Mouse (Mus musculus) forebrain, postnatal 0 days (tissue): ENCODE measurements at regions not wholly inside any gene's neighbourhood (a gene's known extent, or its start where the extent isn't known, plus 50 kb on each side); places are given as distances from the start of the nearest gene placed in this dataset.
A peak's percentile ranks its signal among the peaks of the same experiment; 100 is the strongest.
"Not testable (repeated sequence)": the region's sequence is repeated elsewhere in the genome, so short reads cannot be mapped to it uniquely, and the experiment has no call there.

Experiments used
- ATAC-seq: fragments of 200-750 bp; cut with Nextera tagmentation; 2 replicates; pipeline ENCODE4 v1.8.0; 2017; ENCODE audit warnings: mild to moderate bottlenecking, moderate library complexity
- DNase-seq: peaks from one replicate; pipeline ENCODE4 v3.0.0-alpha.2; 2015
- H3K27ac ChIP-seq: fragments of 300-500 bp; sonication (generic); 2 replicates; pipeline ENCODE4 v1.5.1; 2014; ENCODE audit warnings: low read depth, mild to moderate bottlenecking, antibody characterized with exemption, low read length, moderate library complexity, mixed read lengths
- H3K27me3 ChIP-seq: fragments of 300-500 bp; sonication (generic); 2 replicates; pipeline ENCODE4 v1.6.1; 2014; ENCODE audit warnings: mild to moderate bottlenecking, low read length, mixed read lengths; ENCODE audit not compliant: insufficient read depth
- H3K36me3 ChIP-seq: fragments of 300-500 bp; sonication (generic); 2 replicates; pipeline ENCODE4 v1.6.1; 2014; ENCODE audit warnings: mild to moderate bottlenecking, moderate library complexity; ENCODE audit not compliant: insufficient read depth
- H3K4me1 ChIP-seq: fragments of 300-500 bp; sonication (generic); 2 replicates; pipeline ENCODE4 v1.6.1; 2014; ENCODE audit warnings: antibody characterized with exemption; ENCODE audit not compliant: insufficient read depth
- H3K4me2 ChIP-seq: fragments of 300-500 bp; sonication (generic); 2 replicates; pipeline ENCODE4 v1.6.1; 2014; ENCODE audit warnings: low read depth, mild to moderate bottlenecking, moderate library complexity
- H3K4me3 ChIP-seq: fragments of 300-500 bp; sonication (generic); 2 replicates; pipeline ENCODE4 v1.5.1; 2014; ENCODE audit warnings: low read depth, low read length, mixed read lengths
- H3K9ac ChIP-seq: fragments of 300-500 bp; sonication (generic); 2 replicates; pipeline ENCODE4 v1.6.1; 2014; ENCODE audit warnings: mild to moderate bottlenecking
- H3K9me3 ChIP-seq: fragments of 300-500 bp; sonication (generic); 2 replicates; pipeline ENCODE4 v1.6.1; 2016; ENCODE audit warnings: low read length
- CTCF ChIP-seq: sonication (generic); IDR thresholded peaks from 2 replicates; pipeline ENCODE4 v1.5.1; 2016; ENCODE audit warnings: antibody characterized with exemption, control low read depth, low read depth
- WGBS: fragments of 180-500 bp; shearing (Covaris S2); extraction: QIAGEN DNeasy Blood & Tissue Kit; methylation state at CpG from one replicate; pipeline ENCODE4 v1.1.7; 2014; 5-methylcytosine and 5-hydroxymethylcytosine counted together

DNA sequence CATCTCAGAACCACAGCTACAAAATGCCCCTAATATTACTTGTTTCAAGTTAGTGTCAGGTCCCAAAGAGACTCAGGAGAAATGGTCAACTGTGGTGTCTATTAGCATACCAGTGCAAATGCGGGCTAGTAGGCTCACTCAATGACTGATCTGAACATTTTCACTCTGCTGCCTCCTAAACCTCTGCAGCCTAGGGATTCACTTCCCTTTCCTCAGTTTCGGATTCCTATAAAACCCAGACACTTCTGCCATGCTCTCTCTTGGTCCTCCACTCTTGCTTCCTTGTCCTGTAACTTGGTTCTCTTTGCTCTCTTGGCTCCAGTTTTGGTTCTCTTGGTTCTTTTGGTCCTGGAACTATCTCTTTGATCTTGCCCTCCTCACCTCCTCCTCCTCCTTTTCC is 206.3 kb upstream of the Spef2 start:
- ATAC-seq, result no peak
- no peak for TF ChIP-seq CTCF
- Histone ChIP-seq H3K4me1 (no peaks in the 10 kb centered on the region), H3K27me3 (no peaks in the 10 kb centered on the region), H3K4me3 (no peak overlapping the region), H3K9me3 (no peaks in the 10 kb centered on the region), H3K36me3 (no peaks in the 10 kb centered on the region), H3K9ac (no peak overlapping the region), H3K27ac (no peak overlapping the region), H3K4me2 (no peak overlapping the region)
- no peak for DNase-seq
- 89% methylated on average over 2 of the region's 2 CpGs for WGBS

DNA sequence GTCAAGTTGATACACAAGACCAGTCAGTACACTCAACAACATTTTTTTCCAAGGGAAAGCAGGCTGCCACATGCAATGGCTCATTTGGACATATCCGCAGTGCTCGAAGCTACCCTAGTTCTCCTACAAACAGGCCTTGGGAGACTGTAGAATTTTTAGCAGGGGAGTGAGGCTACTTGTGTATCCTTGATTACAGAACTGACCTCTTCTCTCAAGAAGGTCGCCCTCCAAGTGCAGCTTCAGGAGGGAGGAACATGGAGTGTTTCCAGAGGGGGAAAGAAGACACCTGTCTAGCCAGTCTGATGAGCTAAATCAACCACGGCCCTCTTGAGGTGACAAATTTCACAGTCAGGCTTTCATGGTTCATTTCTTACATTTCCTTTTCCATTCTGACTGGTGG is 202.0 kb upstream of the Prlr start:
- DNase-seq, result no peak

DNA sequence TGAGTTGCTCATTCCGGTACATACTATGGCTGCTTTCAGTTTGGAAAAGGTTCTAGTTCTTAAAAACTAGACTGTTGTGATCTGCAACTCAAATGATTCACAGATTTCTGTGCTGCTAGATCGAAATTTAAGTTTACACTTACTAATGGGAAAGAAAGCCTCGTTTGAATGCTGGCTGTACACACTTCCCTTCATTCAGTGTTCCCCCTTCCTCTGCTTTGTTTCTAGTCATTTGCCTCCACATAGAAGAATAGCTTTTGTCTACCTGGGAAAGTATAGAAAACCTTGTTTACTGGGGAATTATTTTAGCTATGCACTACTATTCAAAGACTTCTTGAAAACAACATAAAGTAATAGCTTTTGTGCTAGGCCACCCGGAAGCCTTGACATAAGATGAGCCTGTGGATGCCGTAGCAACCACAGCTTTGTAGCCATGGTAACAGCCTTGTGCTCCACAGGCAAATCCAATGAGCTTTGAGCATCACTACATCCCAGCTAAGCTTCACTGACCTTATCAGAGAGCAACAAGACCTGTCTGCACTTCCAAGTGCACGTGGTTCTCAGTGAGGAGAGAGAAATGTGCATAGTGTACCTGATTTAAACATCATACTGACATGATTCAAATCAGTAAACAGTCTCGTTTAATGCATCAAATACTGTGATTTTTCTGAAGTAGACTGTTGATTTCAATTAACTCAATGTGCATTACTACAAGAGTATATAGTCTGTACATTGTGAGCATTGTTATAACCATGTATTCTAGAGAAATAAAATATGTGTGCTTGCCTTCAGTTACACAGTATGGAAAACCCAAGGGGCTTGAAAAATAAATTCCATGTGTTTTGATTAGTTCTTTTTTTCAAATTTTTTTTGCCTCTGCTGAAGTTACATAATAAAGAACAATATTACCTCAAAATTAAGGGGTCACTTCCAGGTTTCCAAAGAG is 165.5 kb upstream of the Prlr start:
- H3K27ac ChIP-seq, result peak overlapping the region; percentile 54; the same call in 1 of the 2 replicates
- no peaks in the 10 kb centered on the region for H3K36me3 ChIP-seq
- WGBS, result 23% methylated on average over 7 of the region's 7 CpGs
- no peaks in the 10 kb centered on the region for H3K9me3 ChIP-seq
- no peak for TF ChIP-seq CTCF
- no peak overlapping the region for H3K9ac ChIP-seq
- H3K4me1 ChIP-seq, result no peaks in the 10 kb centered on the region; the same call in 1 of the 2 replicates
- no peak overlapping the region for H3K4me2 ChIP-seq
- H3K27me3 ChIP-seq, result no peaks in the 10 kb centered on the region
- ATAC-seq (peak; percentile 100), DNase-seq (peak; percentile 79)
- no peak overlapping the region for H3K4me3 ChIP-seq

More for the DNA sequence above, 202.0 kb upstream of the Prlr start:
- Histone ChIP-seq H3K9me3 (no peaks in the 10 kb centered on the region), H3K27me3 (no peaks in the 10 kb centered on the region), H3K4me2 (no peak overlapping the region), H3K27ac (no peak overlapping the region), H3K4me1 (no peaks in the 10 kb centered on the region), H3K4me3 (no peak overlapping the region), H3K9ac (no peak overlapping the region), H3K36me3 (no peaks in the 10 kb centered on the region)
- no peak for TF ChIP-seq CTCF
- 87% methylated on average over 4 of the region's 4 CpGs for WGBS
- no peak for ATAC-seq

DNA sequence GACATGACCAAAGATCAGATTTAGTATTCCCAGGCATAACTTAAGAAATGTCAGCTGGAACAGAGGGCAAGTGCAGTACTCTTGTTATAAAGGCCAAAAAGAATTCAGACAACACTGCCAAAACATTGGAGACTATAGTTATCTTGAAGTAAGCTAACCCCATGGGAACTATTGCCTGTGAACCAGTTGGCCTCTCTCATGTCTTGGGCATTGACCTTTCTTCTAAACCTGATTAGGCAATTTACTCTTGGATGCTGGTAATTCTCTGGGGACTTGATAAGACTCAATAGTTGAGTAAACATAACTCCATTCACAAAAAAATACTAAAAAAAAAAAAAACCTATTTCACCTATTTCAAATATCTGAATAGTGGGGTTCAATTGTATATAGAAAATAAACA is 159.8 kb upstream of the Prlr start:
- Histone ChIP-seq H3K9ac (no peak overlapping the region), H3K4me2 (no peak overlapping the region), H3K36me3 (no peaks in the 10 kb centered on the region), H3K4me3 (no peak overlapping the region), H3K4me1 (no peaks in the 10 kb centered on the region), H3K27me3 (no peaks in the 10 kb centered on the region), H3K27ac (no peak overlapping the region), H3K9me3 (no peaks in the 10 kb centered on the region)
- DNase-seq (no peak), ATAC-seq (no peak)
- TF ChIP-seq CTCF, result no peak

DNA sequence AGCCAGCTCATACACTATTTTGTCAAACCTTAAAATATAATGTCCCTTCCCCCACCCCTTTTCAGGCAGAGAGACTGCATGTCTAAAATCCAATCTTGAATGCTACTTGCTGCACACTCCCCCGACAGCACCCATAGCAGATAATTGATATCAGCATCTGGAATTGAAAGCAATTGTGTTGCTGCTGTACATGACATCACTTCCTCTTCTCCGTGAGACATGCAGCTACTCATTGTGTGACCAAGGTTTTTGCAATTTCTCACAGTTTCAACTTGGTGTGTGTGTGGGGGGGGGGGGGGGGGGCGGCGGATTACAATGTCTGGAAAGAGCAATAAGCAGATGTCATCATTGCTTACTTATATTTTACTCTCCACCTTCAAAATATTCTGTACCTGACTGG is 147.1 kb upstream of the Prlr start:
- Histone ChIP-seq H3K27me3 (no peaks in the 10 kb centered on the region), H3K9ac (no peak overlapping the region)

DNA sequence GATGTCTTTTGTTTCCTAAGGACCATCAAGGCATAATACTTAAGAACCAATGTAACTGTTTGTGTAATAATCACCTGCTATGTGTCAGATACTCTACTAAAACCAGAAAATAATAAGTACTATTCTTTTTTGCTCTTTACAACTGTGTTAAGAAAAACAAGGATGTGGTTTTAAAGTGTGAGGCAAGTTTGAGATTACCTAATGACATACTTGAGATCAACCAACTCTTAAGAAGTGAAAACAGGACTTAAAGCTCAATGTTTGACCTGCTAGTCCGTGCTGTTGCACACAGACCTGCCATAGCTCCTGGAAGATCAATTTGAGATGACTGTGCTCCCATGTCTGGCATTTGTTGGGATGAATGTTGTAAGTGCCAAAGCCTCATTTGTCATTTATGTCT is 141.5 kb upstream of the Prlr start:
- Histone ChIP-seq H3K4me2 (no peak overlapping the region), H3K27ac (no peak overlapping the region), H3K36me3 (no peaks in the 10 kb centered on the region), H3K27me3 (no peaks in the 10 kb centered on the region), H3K4me3 (no peak overlapping the region), H3K4me1 (no peaks in the 10 kb centered on the region), H3K9me3 (no peaks in the 10 kb centered on the region), H3K9ac (no peak overlapping the region)
- DNase-seq (no peak), ATAC-seq (no peak)
- WGBS, result 53% methylated on average over 1 of the region's 1 CpGs
- no peak for TF ChIP-seq CTCF

More for the DNA sequence above, 147.1 kb upstream of the Prlr start:
- DNase-seq, result no peak
- no peaks in the 10 kb centered on the region for H3K4me1 ChIP-seq
- no peaks in the 10 kb centered on the region for H3K9me3 ChIP-seq
- no peak for TF ChIP-seq CTCF
- H3K4me3 ChIP-seq, result no peak overlapping the region
- WGBS, result 86% methylated on average over 4 of the region's 4 CpGs
- no peaks in the 10 kb centered on the region for H3K36me3 ChIP-seq
- no peak overlapping the region for H3K4me2 ChIP-seq
- no peak overlapping the region for H3K27ac ChIP-seq
- ATAC-seq, result no peak

DNA sequence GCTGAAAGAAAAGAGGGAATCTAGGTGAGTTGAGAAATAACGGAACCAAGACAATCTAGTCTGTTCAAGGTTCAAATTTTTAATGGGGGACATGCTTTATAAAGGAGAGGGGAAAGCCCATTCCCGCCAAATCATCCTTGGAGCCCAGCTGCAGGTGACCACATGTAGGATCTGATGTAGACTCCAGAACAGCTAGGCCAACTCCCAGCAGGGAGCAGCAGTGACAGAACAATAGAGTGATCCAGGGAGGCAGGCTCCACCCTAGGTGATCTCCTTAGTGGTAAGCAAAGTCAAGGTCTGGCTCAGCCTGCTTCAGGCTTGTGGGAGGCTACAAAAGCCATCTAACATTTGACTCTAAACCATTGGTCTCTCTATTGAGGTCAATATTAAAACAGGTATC is 140.5 kb upstream of the Prlr start:
- WGBS, result 71% methylated on average over 2 of the region's 2 CpGs
- DNase-seq, H3K4me3 ChIP-seq, H3K9ac ChIP-seq, ATAC-seq, H3K4me2 ChIP-seq, H3K36me3 ChIP-seq, H3K27ac ChIP-seq, H3K27me3 ChIP-seq, H3K9me3 ChIP-seq, H3K4me1 ChIP-seq: not testable (repeated sequence)
